Mouse (Mus musculus) liver, embryonic 14.5 days (tissue): Measurements from ENCODE around the gene Tceal9. TPM values are rescaled to one million over a fixed set of nuclear protein-coding genes. Genes with fewer than 3 reads are reported as not detected.

Source experiments
- ATAC-seq: fragments of 200-750 bp; cut with Nextera tagmentation; 2 replicates; pipeline ENCODE4 v1.8.0; 2017; ENCODE audit warnings: moderate number of reproducible peaks, mild to moderate bottlenecking, moderate library complexity; ENCODE audit not compliant: insufficient read depth
- DNase-seq, 3 experiments: peaks; one replicate each; pipeline ENCODE4 v3.0.0-alpha.2; 2012 to 2013; ENCODE audit warnings: low read depth in 3 of 3, low spot score in 3 of 3
- H3K27ac ChIP-seq: fragments of 300-500 bp; sonication (generic); 2 replicates; pipeline ENCODE4 v1.5.1; 2014; ENCODE audit warnings: moderate library complexity, mild to moderate bottlenecking, control low read depth, inconsistent platforms
- H3K27me3 ChIP-seq: fragments of 300-500 bp; sonication (generic); 2 replicates; pipeline ENCODE4 v1.6.1; 2014; ENCODE audit warnings: mild to moderate bottlenecking, low read length, moderate library complexity; ENCODE audit not compliant: control insufficient read depth, insufficient read depth
- H3K36me3 ChIP-seq: fragments of 300-500 bp; sonication (generic); replicated peaks from 2 replicates; pipeline ENCODE4 v1.6.1; 2014; ENCODE audit warnings: low read depth; ENCODE audit not compliant: control insufficient read depth, insufficient read depth
- H3K4me1 ChIP-seq, 2 experiments: fragments of 200-500 bp in 1 of 2; fragments of 300-500 bp in 1 of 2; sonication (generic) in 1 of 2; replicated peaks; 2 replicates each; pipeline ENCODE4 v1.6.1; 2012 to 2014; ENCODE audit warnings: antibody characterized with exemption in 1 of 2, inconsistent platforms in 1 of 2, low read length in 1 of 2; ENCODE audit not compliant: control insufficient read depth in 2 of 2, insufficient read depth in 2 of 2
- H3K4me2 ChIP-seq: fragments of 300-500 bp; sonication (generic); 2 replicates; pipeline ENCODE4 v1.6.1; 2014; ENCODE audit warnings: low read depth, mild to moderate bottlenecking, control low read depth, moderate library complexity
- H3K4me3 ChIP-seq, 2 experiments: fragments of 200-500 bp in 1 of 2; fragments of 300-500 bp in 1 of 2; sonication (generic) in 1 of 2; 2 replicates each; pipeline ENCODE4 v1.5.1; 2012 to 2014; ENCODE audit warnings: low read depth in 2 of 2, low read length in 2 of 2, mild to moderate bottlenecking in 2 of 2, control low read depth in 1 of 2, inconsistent platforms in 1 of 2, moderate library complexity in 1 of 2; ENCODE audit not compliant: insufficient read depth in 1 of 2
- H3K9ac ChIP-seq: fragments of 300-500 bp; sonication (generic); replicated peaks from 2 replicates; pipeline ENCODE4 v1.6.1; 2014; ENCODE audit warnings: mild to moderate bottlenecking, control low read depth, moderate library complexity
- H3K9me3 ChIP-seq: fragments of 300-500 bp; sonication (generic); 2 replicates; pipeline ENCODE4 v1.6.1; 2016; ENCODE audit warnings: low read length, mixed read lengths; ENCODE audit not compliant: control insufficient read depth
- CTCF ChIP-seq: IDR thresholded peaks from 2 replicates; pipeline ENCODE4 v1.5.1; 2016; ENCODE audit warnings: antibody characterized with exemption, low read depth, control low read depth
- EP300 ChIP-seq: IDR thresholded peaks from 2 replicates; pipeline ENCODE4 v1.6.1; 2016; ENCODE audit warnings: antibody characterized with exemption, low read depth
- whole genome bisulfite sequencing: fragments of 180-500 bp; shearing (Covaris S2); extraction: QIAGEN DNeasy Blood & Tissue Kit; methylation state at CpG from one replicate; pipeline ENCODE4 v1.1.7; 2014; ENCODE audit not compliant: insufficient replicate concordance; 5-methylcytosine and 5-hydroxymethylcytosine counted together
- polyA plus RNA-seq, 2 experiments: library from polyadenylated mRNA; depleted of rRNA in 1 of 2; stranded (reverse) in 1 of 2; unstranded in 1 of 2; fragments of >200 nt; fragmentation: Nextera tagmentation in 1 of 2; extraction: Ambion mirVana in 1 of 2; gene quantifications; 2 replicates each; pipeline versions ENCODE4 v1.2.1 to v1.2.3; 2012 to 2014

The Tceal9 gene
- polyA plus RNA-seq, 2 experiments, result 128 to 233 TPM

DNA sequence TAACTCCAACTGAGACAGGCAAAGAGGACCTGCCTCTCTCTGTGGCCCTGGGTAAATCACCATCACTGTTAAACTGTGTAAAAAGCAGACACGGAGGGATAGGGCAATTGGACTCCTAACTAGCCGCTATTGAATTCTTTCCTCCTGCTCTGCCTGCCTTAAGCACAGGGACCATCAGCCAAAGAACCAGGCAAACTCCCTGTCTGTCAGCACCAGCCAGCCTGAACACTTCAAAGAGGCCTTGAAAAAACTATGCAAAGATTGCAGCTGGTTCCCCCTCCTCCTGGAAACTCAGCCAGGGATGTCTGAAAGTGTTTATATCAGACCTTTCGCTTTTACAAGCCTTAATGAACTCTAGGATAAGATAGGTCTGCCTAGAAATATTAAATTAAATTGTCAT lies 29.7 kb downstream of the Tceal9 start:
- no peaks in the 10 kb centered on the region for H3K36me3 ChIP-seq
- no peak overlapping the region for H3K4me3 ChIP-seq
- no peaks in the 10 kb centered on the region; a peak in 1 of 4 replicates for H3K4me1 ChIP-seq
- no peak for DNase-seq
- H3K27me3 ChIP-seq, result no peaks in the 10 kb centered on the region
- H3K9me3 ChIP-seq, result no peaks in the 10 kb centered on the region
- WGBS, result 20% methylated on average over 3 of the region's 3 CpGs
- H3K27ac ChIP-seq, result no peak overlapping the region
- no peak for TF ChIP-seq EP300
- no peak for TF ChIP-seq CTCF
- H3K4me2 ChIP-seq, result no peak overlapping the region
- no peak for ATAC-seq
- no peak overlapping the region for H3K9ac ChIP-seq

DNA sequence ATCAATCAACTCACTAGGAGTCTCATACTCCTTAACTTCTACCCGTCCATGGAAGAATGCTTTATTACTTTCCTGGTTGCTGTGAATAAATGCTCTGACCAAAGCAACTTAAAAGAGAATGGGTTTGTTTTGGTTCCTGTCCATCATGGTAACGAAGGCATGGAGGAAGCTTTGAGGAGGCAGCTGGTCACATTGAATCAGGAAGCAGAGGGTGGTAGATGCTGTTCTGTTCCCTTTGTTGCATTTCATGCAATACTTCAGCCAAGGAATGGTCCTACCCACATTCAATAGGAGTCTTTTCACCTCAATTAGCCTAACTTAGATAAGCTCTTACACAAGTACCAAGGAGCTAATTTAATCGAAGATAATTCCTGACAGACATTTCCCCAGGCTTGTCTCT lies 30.5 kb downstream of the Tceal9 start:
- H3K4me2 ChIP-seq, result no peak overlapping the region
- H3K9ac ChIP-seq, result no peak overlapping the region
- H3K27ac ChIP-seq, result no peak overlapping the region
- no peak overlapping the region for H3K4me3 ChIP-seq
- DNase-seq (no peak), ATAC-seq (no peak)
- no peaks in the 10 kb centered on the region for H3K27me3 ChIP-seq
- TF ChIP-seq EP300 (no peak), CTCF (no peak)
- H3K36me3 ChIP-seq, result no peaks in the 10 kb centered on the region
- 30% methylated on average over 3 of the region's 3 CpGs for WGBS
- H3K9me3 ChIP-seq, result no peaks in the 10 kb centered on the region
- no peaks in the 10 kb centered on the region for H3K4me1 ChIP-seq

DNA sequence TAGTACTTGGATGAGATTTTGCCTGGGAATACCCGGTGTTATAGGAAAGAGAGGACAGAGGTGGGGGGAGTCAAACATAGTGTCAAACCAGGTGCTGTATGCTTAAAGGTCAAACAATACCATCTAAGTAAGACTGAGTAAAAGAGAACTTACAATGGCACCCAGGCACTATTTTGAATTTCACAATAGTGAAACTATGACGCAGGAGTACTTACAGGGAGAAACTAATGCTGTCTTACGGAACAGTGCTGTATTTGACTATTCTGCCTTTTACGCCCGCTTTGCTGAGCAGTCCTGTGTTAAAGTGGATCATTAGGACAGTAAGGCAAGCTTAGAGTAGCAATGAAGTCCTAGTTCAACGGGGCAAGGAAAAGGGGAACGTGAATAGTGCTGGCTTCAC lies 32.7 kb downstream of the Tceal9 start:
- ATAC-seq (no peak), DNase-seq (no peak)
- Histone ChIP-seq H3K4me3 (no peak overlapping the region), H3K4me1 (no peaks in the 10 kb centered on the region), H3K36me3 (no peaks in the 10 kb centered on the region), H3K27ac (no peak overlapping the region), H3K27me3 (no peaks in the 10 kb centered on the region), H3K9me3 (no peaks in the 10 kb centered on the region), H3K9ac (no peak overlapping the region), H3K4me2 (no peak overlapping the region)
- 62% methylated on average over 7 of the region's 7 CpGs for WGBS
- TF ChIP-seq CTCF (no peak), EP300 (no peak)

DNA sequence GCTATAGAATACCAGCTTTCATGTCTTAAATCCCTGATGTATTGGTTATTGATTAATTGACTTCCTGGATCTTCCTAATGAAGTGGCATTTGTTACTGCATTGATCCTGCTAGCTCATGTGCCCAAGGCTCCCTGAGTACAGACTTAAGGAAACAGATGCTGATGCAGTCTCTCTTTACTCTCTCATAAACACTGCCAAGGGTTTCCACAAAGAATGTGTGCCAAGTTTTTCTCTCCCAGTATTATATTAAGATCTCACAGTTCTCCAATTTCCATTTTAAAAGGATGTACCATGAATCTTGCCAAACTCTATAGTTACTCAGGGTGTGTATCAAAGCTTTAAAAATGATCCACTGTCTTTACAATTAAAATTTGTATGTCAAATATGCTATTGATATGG lies 33.5 kb downstream of the Tceal9 start:
- H3K4me2 ChIP-seq, result no peak overlapping the region
- no peak for TF ChIP-seq EP300
- no peak for TF ChIP-seq CTCF
- H3K27ac ChIP-seq, result no peak overlapping the region
- no peaks in the 10 kb centered on the region for H3K36me3 ChIP-seq
- ATAC-seq, result no peak
- H3K9me3 ChIP-seq, result no peaks in the 10 kb centered on the region
- no peak for DNase-seq
- no peaks in the 10 kb centered on the region for H3K27me3 ChIP-seq
- H3K4me1 ChIP-seq, result no peaks in the 10 kb centered on the region
- H3K9ac ChIP-seq, result no peak overlapping the region
- no peak overlapping the region for H3K4me3 ChIP-seq

DNA sequence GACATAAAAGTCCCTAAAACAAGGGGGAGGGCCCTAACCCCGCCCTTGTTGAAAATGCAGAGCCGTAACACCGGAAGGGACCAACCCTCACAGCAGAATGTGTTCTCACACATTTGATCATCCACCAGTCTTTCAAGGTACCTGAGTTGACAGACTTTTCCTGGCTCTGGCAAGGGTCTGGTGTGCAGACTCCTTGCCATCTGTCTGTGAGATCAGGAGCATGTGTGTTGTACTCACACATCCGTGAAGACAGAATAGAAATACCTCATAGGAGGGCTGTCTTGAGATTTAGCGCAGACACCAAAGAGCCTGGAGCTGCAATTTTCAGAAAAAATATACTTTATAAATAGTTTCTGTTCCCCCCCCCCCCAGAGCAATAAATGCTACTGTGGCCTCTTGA lies 34.5 kb downstream of the Tceal9 start:
- H3K36me3 ChIP-seq, result no peaks in the 10 kb centered on the region
- ATAC-seq (no peak), DNase-seq (no peak)
- H3K4me2 ChIP-seq, result no peak overlapping the region
- no peak overlapping the region for H3K27ac ChIP-seq
- 72% methylated on average over 5 of the region's 5 CpGs for WGBS
- no peaks in the 10 kb centered on the region for H3K27me3 ChIP-seq
- no peaks in the 10 kb centered on the region for H3K4me1 ChIP-seq
- no peak overlapping the region for H3K9ac ChIP-seq
- TF ChIP-seq CTCF (no peak), EP300 (no peak)
- H3K9me3 ChIP-seq, result no peaks in the 10 kb centered on the region
- H3K4me3 ChIP-seq, result no peak overlapping the region
